Mouse (Mus musculus) spleen, adult 2 months (tissue): ENCODE measurements around the gene Ncam2. TPM values are rescaled to one million over a fixed set of nuclear protein-coding genes. Genes with fewer than 3 reads are reported as not detected.

Experiments used
- DNase-seq, 2 experiments: peaks; one replicate each; pipeline versions ENCODE4 v3.0.0 to v3.0.0-alpha.2; 2012 to 2021; ENCODE audit warnings: low spot score in 2 of 2, low read depth in 1 of 2
- H3K27ac ChIP-seq: fragments of 200-500 bp; 2 replicates; pipeline ENCODE4 v1.5.1; 2012; ENCODE audit warnings: low read length, inconsistent platforms; ENCODE audit not compliant: insufficient read depth
- H3K27me3 ChIP-seq: fragments of 200-500 bp; 2 replicates; pipeline ENCODE4 v1.6.1; 2012; ENCODE audit warnings: mild to moderate bottlenecking, moderate library complexity, low read length, inconsistent platforms; ENCODE audit not compliant: control insufficient read depth, insufficient read depth
- H3K36me3 ChIP-seq: fragments of 200-500 bp; 2 replicates; pipeline ENCODE4 v1.6.1; 2012; ENCODE audit warnings: mild to moderate bottlenecking, low read length, inconsistent platforms; ENCODE audit not compliant: control insufficient read depth, insufficient read depth
- H3K4me1 ChIP-seq: fragments of 200-500 bp; 2 replicates; pipeline ENCODE4 v1.6.1; 2011; ENCODE audit warnings: inconsistent platforms; ENCODE audit not compliant: control insufficient read depth, insufficient read depth, insufficient read length
- H3K4me3 ChIP-seq: fragments of 200-500 bp; 2 replicates; pipeline ENCODE4 v1.5.1; 2011; ENCODE audit warnings: mild to moderate bottlenecking, inconsistent platforms; ENCODE audit not compliant: insufficient read depth, insufficient read length; ENCODE audit errors: extremely low read depth
- CTCF ChIP-seq: fragments of 200-500 bp; IDR thresholded peaks from 2 replicates; pipeline ENCODE4 v1.5.1; 2011; ENCODE audit warnings: mild to moderate bottlenecking, inconsistent platforms; ENCODE audit not compliant: insufficient read depth, insufficient read length, insufficient replicate concordance; ENCODE audit errors: extremely low read depth
- POLR2A ChIP-seq: fragments of 200-500 bp; IDR thresholded peaks from 2 replicates; pipeline ENCODE4 v1.6.1; 2011; ENCODE audit warnings: low read depth, low read length, inconsistent platforms
- WGBS: fragments of 180-500 bp; shearing (Covaris S2); methylation state at CpG from one replicate; pipeline ENCODE4 v1.1.7; 2018; 5-methylcytosine and 5-hydroxymethylcytosine counted together
- polyA plus RNA-seq: library from polyadenylated mRNA; depleted of rRNA; stranded (reverse); fragments of >200 nt; gene quantifications from 2 replicates; pipeline ENCODE4 v1.2.3, GENCODE M21; 2012

Gene Ncam2
- polyA plus RNA-seq, 1 experiment: not detected

DNA sequence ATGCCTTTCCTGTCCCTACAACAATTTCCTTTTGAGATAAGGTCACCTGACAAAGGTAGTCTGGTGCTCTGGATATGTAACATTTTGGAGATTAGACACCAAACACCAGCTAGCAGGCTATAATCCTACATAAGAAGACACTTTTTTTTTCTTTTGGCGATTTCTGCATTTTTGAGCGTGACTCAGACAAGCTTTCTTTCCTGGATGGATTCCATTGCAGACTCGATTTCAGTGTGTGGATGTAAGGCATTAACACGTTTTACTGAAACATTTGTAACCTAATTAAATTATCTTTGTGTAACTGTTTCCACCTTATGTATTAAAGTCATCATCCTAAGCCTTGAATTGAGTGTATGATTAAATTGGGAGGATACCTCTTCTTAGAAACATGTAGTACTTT, 7.9 kb upstream of the Ncam2 start:
- WGBS: 73% methylated on average over 4 of the region's 4 CpGs
- Histone ChIP-seq H3K4me1 (no peaks in the 10 kb centered on the region), H3K27ac (no peak overlapping the region), H3K4me3 (no peak overlapping the region), H3K36me3 (no peaks in the 10 kb centered on the region), H3K27me3 (no peaks in the 10 kb centered on the region)
- TF ChIP-seq CTCF (no peak), POLR2A (no peak)
- no peak for DNase-seq

DNA sequence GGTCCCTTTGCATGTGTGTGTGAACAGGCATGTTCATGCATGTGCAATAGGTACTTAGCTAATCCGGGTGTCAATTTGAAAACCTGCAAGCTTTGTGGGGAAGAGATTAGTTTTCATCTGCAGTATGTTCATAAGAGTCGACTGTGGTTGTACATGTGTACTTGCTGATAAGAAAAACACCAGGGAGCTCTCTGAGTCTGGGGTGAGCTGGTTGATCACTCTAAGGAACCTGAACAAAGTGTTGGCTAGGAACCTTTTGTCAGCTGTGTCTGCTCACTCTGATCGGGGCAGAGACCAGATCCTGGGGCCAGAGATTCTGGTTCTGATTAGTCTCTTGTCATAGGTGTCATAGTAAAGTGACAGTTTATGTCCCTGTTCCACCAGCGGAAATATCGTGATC, 1.0 kb upstream of the Ncam2 start:
- Histone ChIP-seq H3K27me3 (no peaks in the 10 kb centered on the region), H3K27ac (no peak overlapping the region), H3K4me1 (no peaks in the 10 kb centered on the region), H3K36me3 (no peaks in the 10 kb centered on the region), H3K4me3 (no peak overlapping the region)
- 54% methylated on average over 5 of the region's 5 CpGs for WGBS
- no peak for DNase-seq
- TF ChIP-seq POLR2A: no peak
- TF ChIP-seq CTCF: no peak

DNA sequence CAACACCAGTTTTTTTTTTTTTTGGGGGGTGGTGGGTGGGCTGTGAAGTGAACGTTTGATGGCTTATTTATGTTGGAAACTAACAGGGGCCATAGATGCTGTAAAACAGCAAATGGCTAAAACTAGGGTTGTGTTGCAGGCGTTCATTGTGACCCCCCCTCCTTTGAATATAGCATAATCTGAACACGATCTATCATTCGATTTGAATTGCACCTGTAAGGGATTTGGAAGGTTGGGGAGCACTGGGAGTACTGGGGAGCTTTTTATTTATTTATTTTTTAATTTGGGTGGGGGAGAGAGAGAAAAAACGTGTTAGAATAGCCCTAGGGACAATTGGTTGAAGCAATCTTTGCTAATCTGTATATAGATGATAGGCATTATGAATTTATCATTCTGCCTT, 974 bp downstream of the Ncam2 start:
- TF ChIP-seq POLR2A (no peak), CTCF (no peak)
- no peaks in the 10 kb centered on the region for H3K4me1 ChIP-seq
- DNase-seq: no peak
- no peaks in the 10 kb centered on the region for H3K27me3 ChIP-seq
- no peaks in the 10 kb centered on the region for H3K36me3 ChIP-seq
- no peak overlapping the region for H3K4me3 ChIP-seq
- WGBS: 41% methylated on average over 5 of the region's 5 CpGs
- H3K27ac ChIP-seq: no peak overlapping the region

DNA sequence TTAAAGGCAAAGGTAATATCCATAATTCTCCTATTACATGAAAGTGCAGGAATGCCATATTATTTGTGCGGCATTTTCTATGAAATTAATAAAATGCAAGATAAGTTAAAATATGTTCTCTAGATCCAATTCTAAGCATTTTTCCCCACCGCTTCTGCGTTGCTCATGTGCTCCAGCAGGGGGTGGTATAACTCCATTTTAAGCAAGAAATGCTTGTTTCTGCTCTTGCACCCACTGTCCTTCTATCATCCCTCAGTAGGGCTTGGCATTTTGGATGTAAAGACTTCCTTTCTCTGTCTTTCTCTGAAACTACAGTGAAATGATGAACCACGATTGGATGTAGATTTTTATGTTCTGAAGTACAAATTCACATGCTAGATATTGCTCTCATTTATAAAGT, 1.5 kb downstream of the Ncam2 start:
- Histone ChIP-seq H3K36me3 (no peaks in the 10 kb centered on the region), H3K27ac (no peak overlapping the region), H3K27me3 (no peaks in the 10 kb centered on the region), H3K4me1 (no peaks in the 10 kb centered on the region), H3K4me3 (no peak overlapping the region)
- WGBS: 11% methylated on average over 4 of the region's 4 CpGs
- TF ChIP-seq CTCF (no peak), POLR2A (no peak)
- no peak for DNase-seq

DNA sequence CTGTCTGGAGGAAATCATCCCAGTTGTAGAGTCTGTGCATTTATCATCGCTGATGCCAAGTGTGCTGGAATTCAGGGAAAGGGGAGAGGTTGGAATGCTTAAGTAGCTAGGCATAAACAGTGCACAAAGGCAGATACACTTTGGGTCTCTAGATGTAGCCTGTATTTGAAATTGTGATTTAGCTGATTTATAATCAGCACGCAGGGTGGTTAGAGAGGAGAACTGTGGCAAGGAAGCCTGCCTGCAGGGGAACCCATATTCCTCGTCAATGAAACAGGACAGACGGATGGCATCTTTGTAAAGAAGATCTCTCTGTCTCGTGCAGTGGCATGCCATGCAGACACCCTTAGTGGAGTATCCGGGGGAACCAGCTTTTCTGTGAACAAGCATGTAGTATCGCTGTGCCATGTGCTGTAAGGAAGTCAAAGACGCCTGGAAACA, 2.2 kb downstream of the Ncam2 start:
- no peaks in the 10 kb centered on the region for H3K36me3 ChIP-seq
- DNase-seq: no peak
- no peak overlapping the region for H3K4me3 ChIP-seq
- no peak for TF ChIP-seq CTCF
- no peaks in the 10 kb centered on the region for H3K4me1 ChIP-seq
- no peak overlapping the region for H3K27ac ChIP-seq
- WGBS: 76% methylated on average over 8 of the region's 8 CpGs
- no peaks in the 10 kb centered on the region for H3K27me3 ChIP-seq

DNA sequence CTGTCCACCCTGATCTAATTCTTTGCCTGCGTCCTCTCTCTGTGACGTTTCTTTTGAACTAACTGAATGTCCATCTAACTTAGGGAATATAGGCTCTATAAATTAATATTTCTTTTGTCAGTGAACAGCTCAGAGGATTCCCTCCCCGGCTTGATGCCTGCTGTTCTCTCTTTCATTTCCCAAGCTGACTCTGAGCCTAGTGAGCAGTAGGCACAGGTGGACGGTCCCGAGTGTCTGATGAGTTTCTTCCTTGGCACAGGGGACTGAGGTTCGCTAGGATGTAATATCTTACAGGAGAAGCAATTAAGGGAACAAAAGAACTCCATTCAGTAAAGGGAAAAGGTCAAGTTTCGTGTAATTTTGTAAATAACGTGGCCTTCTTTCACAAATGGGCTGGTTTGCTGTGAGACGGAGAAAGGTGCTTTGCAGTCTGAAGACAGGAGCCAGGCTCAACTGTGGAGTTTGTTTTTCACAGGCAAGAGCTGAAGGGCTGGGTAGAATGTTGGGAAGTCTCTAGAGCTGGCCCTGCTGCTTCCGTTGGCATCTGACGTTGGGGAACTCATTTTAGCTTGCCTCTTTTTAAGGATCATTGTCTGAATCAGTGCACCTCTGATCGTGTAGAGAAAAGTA, 4.0 kb downstream of the Ncam2 start:
- DNase-seq: no peak
- H3K4me1 ChIP-seq: no peaks in the 10 kb centered on the region
- 79% methylated on average over 12 of the region's 12 CpGs for WGBS

DNA sequence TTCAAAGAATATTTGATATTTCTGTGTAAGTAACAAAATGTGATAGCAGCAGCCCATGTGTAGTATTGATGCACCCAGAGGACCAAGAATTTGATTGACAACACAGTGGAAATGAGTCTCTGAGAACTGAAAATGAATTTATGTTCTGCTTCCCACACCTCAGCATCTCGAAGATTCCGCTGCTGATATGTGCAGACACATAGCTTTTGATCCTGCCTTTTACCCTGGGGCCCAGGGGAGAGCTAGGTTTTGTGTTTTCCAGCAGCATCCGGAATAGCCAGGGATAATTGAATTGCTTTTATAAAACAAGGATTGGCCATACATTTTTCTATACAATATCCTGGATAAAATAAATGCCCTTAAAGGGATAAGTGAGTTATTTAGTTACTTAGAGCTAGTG, 20.7 kb downstream of the Ncam2 start:
- Histone ChIP-seq H3K27me3 (no peaks in the 10 kb centered on the region), H3K4me1 (no peaks in the 10 kb centered on the region), H3K27ac (no peak overlapping the region), H3K36me3 (no peaks in the 10 kb centered on the region), H3K4me3 (no peak overlapping the region)
- 79% methylated on average over 3 of the region's 3 CpGs for WGBS
- no peak for TF ChIP-seq CTCF
- TF ChIP-seq POLR2A: no peak
- DNase-seq: no peak

More for the DNA sequence above, 4.0 kb downstream of the Ncam2 start:
- H3K27ac ChIP-seq: no peak overlapping the region
- no peak overlapping the region for H3K4me3 ChIP-seq
- no peaks in the 10 kb centered on the region for H3K36me3 ChIP-seq
- no peaks in the 10 kb centered on the region for H3K27me3 ChIP-seq
- TF ChIP-seq POLR2A (no peak), CTCF (no peak)
